Mouse (Mus musculus) megakaryocyte-erythroid progenitor cell, adult 5-6 weeks (primary cell): Measurements from ENCODE around the gene Galt. TPM values are rescaled to one million over a fixed set of nuclear protein-coding genes. Genes with fewer than 3 reads are reported as not detected.
A peak's percentile ranks its signal among the peaks of the same experiment; 100 is the strongest.

Experiments used
- ATAC-seq: replicated peaks from 2 replicates; pipeline ENCODE4 v1.8.0; 2016; ENCODE audit warnings: mild to moderate bottlenecking, inconsistent platforms; ENCODE audit not compliant: severe bottlenecking, poor library complexity, low FRiP score, low TSS enrichment
- total RNA-seq, 2 experiments: library from RNA; stranded (forward) in 1 of 2; stranded (reverse) in 1 of 2; fragments of 200-1000, 215-1000 nt in 1 of 2; fragments of >200 nt in 1 of 2; fragmentation: Nextera tagmentation in 1 of 2; gene quantifications; 2 replicates each; pipeline ENCODE4 v1.2.3; 2014 to 2017

Galt gene
- total RNA-seq (2014; fragmentation: Nextera tagmentation) (37.9 and 50.1 TPM in 2 replicates), total RNA-seq (2017) (28.0 and 31.0 TPM in 2 replicates)

- peak; percentile 56 for ATAC-seq
Measured at GRCm38 (mm10) chr4:41754797-41755337, at the start of gene Galt. TSS of gene Galt (plus strand) at chr4:41755228.

DNA sequence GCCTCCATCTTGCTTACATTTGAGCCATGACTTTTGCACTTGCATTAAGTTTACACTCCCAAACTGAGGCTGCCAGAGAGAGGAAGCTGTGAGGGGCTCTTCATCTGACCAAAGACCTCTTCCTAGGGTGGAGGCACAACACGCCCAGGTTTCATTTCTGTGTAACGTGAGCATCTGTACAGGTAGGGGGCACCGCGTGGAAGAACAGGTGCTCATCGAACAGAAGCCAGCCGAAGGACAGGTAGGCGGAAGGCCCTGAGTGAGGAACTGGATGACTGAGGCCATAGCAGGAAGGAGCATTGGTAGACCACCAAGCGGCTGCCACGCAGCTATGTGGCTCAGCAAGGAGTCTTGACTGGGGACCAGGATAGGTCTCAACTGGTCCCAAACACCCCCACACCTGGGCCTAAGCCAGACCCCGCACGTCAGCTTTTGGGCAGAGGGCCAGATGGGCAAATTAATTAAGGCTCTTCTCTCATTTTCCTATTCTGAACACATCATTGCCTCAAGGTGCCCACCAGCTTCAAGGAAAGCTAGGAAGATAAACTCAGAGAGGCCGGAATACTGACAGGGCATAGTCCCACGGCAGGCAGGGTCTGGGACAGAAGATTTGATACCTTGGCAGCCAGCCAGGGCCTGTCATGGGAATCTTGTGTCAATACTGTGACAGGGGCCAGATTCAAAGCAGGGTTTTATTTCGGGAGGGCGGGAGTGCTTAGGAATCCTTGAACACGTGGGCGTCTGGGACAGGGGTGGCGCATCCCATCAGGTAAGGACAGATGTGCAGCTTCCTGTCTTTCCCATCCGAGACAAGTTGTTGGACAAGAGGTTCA lies 48.9 kb upstream of the Galt start:
- no peak for ATAC-seq

GRCm38 (mm10) chr4:41707011-41707535 lies 48.0 kb upstream of the Galt start:
- ATAC-seq, result peak; percentile 92

GRCm38 (mm10) chr4:41708192-41708745 lies 46.8 kb upstream of the Galt start:
- 0 out of 2 replicates have a peak, but pooled peaks have one; percentile 49 for ATAC-seq

GRCm38 (mm10) chr4:41710229-41710628 lies 44.8 kb upstream of the Galt start:
- no peak for ATAC-seq

- ATAC-seq, result no peak
Measured at GRCm38 (mm10) chr4:41711705-41712375, 43.2 kb upstream of the Galt start.

DNA sequence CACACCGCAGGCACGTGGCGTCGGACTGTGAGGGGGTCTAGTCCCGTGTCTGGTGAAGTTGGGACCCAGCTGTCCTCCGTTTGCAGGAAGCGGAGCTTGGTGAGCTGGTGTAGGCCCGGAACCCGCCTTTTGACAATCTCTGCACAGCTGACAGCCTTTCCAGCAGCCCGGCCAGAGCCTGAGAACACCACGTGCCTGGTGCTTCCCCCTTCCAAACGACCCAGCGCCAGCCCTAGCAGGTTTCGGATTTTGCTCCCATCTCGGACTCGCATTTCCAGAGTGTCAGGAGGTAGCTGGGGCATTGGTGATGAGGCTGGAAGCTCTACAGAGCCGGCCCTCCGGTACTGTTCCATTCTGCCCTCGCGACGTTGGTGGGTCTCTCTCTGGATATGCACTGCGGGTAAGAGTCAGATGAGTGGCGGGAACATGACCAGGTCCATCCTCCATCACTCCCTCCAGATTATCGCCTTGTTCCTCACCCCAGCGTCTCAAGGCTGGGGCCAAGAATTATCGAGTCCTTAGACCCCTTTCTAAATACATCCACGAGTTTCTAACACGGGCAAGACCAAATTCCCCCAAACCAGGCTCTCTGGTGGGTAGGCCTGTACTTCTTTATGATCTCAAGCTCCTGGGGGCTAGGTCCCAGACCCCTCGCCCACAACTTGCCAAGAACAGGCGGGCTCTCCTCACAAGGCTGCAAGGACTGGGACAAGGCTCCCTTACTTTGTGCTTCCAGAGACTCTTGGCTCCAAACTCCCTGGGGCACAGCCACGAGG lies 42.4 kb upstream of the Galt start:
- peak; percentile 9 for ATAC-seq

GRCm38 (mm10) chr4:41713197-41714067 lies 41.6 kb upstream of the Galt start, which contains the start of gene Rpp25l:
TSS of gene Rpp25l (minus strand) at chr4:41713534.
- ATAC-seq, result peak; percentile 55

DNA sequence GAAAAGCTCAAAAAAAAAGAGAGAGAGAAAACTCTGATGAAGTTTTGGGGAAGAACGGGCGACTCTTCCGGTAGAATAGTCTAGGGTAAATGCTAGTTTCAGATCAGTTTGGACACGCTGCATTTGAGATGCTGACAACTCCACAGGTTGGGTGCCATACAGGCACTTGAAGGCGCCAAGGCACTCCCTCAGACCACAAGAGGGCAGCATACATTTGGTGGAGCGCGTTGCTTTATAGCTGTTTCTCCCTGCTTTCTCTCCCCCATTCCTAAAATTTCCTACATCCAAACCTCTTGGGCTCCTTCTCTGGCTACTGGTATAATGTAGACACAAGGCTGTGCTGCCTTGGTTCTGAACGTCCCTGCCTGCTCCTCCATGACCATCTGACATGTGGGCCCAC lies 40.8 kb upstream of the Galt start:
- ATAC-seq, result peak; percentile 43; the same call in 1 of the 2 replicates

- no peak for ATAC-seq
Measured at GRCm38 (mm10) chr4:41715082-41715481, 39.9 kb upstream of the Galt start.

DNA sequence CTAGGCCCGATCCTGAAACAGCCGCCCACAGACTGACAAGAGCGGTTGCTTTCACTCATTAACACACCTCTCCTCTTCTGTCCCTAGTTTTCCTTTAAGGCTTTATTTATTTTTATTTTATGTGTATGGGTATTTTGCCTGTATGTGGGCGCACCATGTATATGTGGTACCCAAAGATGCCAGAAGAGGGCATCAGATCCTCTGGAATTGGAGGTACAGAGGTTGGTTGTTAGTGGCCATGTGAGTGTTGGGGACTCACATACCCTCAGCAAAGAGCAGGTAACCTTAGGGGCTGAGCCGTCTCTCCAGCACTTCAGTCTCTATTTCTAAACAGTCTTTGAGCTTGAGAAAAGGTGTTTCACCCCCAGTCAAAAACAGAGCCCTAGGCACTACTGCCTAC lies 39.4 kb upstream of the Galt start:
- ATAC-seq, result no peak

- no peak for ATAC-seq
Measured at GRCm38 (mm10) chr4:41716834-41717233, 38.2 kb upstream of the Galt start.

- peak; percentile 96 for ATAC-seq
Measured at GRCm38 (mm10) chr4:41722918-41723351, 32.1 kb upstream of the Galt start, which contains the start of gene Dctn3. TSS of gene Dctn3 (minus strand) at chr4:41723170.

DNA sequence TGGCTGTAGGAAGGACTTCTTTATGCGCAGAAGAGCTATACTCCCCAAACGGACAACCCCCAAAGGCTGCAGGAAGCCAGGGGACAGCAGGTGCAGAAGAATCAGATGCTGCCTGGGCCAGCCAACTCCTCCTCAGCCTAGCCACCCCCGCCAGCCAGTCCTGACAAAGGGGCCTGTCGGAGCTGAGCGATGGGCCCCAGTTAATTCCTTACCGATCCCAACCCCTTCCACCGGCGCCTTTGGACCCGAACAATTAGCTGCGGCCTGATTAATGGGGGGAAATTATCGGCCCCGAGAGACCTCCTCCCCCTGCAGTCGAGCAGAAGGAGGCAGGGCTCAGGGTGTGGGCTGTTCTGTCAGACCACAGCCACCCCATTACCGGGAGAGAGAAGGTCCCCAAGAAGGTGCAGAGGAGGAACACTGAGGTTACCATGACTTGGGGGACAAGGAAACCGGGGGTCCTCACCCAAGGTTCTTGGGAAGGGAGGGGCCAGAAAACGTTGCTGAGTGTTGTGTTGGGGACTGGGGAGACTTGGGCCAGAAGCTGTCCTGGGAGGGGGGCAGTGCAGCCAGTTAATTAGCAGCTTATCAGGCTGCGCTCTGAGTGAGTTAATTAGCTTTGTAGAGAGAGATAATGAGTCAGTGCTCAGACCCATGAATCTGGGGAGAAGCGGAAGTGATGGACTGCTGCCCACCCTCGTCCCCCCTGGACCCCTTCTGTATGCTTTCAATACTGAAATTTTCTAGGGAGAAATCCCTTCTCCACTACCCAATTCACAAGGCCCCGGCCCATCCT lies 28.0 kb upstream of the Galt start:
- ATAC-seq, result no peak

DNA sequence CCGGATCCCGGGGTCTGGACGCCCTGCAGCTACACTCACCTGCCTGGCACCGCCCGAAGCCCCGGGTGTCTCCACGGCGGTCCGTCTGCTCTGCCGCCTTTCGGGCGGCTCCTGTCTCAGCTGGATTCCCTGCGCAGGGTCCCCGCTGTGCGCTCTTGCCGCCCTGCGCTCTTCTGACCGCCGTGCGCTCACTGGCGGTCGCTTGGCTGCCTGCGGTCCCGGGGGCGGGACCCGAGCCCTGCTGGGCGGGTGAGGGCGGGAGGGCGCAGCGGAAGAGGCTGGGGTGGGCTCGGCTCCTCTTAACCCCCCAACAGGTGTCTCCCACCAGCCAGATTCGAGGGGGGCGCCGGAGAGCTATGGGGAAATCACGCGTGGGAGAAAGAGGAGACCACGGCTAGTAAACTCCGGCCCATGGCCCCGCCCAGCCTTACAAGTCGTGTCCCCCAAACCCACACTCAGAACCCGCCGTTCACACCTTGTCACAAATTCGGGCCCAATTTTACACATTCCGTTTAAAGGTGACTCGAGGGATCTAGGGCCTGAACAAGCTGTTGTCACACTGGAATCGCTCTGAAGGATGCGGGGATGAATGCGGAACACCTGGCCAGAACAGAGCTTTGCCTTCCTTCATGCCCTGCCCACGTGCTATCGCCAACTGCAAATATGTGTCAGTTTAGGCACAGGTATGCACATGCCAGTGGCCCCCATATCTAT lies 23.8 kb upstream of the Galt start, which contains the start of gene Arid3c:
Arid3c (minus strand) TSS at position 91 of the 714 bp plus-strand sequence.
- no peak for ATAC-seq

DNA sequence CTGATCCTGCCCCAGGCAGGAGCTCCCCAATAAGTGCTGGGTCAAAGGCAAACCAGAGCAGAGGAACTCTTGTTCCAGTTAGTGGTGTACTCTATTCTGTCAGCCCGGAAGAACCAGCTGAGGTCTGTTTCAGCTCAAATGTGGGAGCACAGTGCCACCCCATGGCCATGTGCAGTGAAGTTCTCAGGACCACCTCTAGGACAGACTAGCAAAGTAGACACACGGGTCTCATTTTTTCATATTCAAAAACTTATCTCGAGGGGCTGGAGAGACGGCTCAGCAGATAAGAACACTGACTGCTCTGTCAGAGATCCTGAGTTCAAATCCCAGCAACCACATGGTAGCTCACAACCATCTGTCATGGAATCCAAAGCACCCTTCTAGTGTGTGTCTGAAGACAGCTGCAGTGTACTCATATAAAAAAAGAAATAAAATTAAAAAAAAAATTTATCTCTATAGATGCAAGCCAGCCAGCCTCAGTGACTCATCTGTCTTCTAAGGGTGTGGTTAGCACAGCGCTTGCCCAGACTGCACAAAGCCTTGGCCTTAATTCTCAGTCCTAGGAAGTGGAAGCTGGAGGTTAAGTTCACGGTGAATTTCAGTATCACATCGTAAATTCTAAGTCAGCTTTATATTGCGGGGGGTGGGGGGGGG lies 17.3 kb upstream of the Galt start:
- peak; percentile 66 for ATAC-seq
